Mouse (Mus musculus): ENCODE results near the gene Hbs1l.

Gene Hbs1l

GRCm38 (mm10) chr10:21405707-21406534, 110.1 kb downstream of the Hbs1l start:
- no peak for DNase-seq

- no peak for DNase-seq
Measured at GRCm38 (mm10) chr10:21410711-21411110, 114.9 kb downstream of the Hbs1l start.

- DNase-seq, result no peak
Measured at GRCm38 (mm10) chr10:21411621-21412205, 115.9 kb downstream of the Hbs1l start.

- DNase-seq, result no peak
Measured at GRCm38 (mm10) chr10:21415031-21415430, 119.3 kb downstream of the Hbs1l start.

- DNase-seq, result no peak
Measured at GRCm38 (mm10) chr10:21416184-21416583, 120.4 kb downstream of the Hbs1l start.

All from lung, postnatal 4 days (tissue).